Mouse (Mus musculus) stomach, postnatal 0 days (tissue): ENCODE results near the gene Ctc1.

Experiments used
- CTCF ChIP-seq: IDR thresholded peaks from 2 replicates; pipeline ENCODE4 v1.5.1; 2016; ENCODE audit warnings: antibody characterized with exemption, low read depth, mild to moderate bottlenecking, moderate library complexity
- EP300 ChIP-seq: optimal IDR thresholded peaks from 2 replicates; pipeline ENCODE3; 2016; ENCODE audit warnings: antibody characterized with exemption

- peak; percentile 89 for TF ChIP-seq CTCF
- no peak for TF ChIP-seq EP300
Observed at GRCm38 (mm10) chr11:69035849-69036248, 20.1 kb downstream of the Ctc1 start.
